Mouse (Mus musculus) bone marrow, adult 2 months (tissue): ENCODE data around the gene Bcar3.
"Not testable (repeated sequence)": the region's sequence is repeated elsewhere in the genome, so short reads cannot be mapped to it uniquely, and the experiment has no call there.

Experiments used
- CTCF ChIP-seq: fragments of 200-500 bp; IDR thresholded peaks from 2 replicates; pipeline ENCODE4 v1.5.1; 2011; ENCODE audit warnings: low read length, control low read depth; ENCODE audit not compliant: control insufficient read depth, insufficient read depth
- POLR2A ChIP-seq: fragments of 200-500 bp; IDR thresholded peaks from 2 replicates; pipeline ENCODE4 v1.6.1; 2011; ENCODE audit warnings: low read depth, mild to moderate bottlenecking, control low read depth, low read length, borderline replicate concordance; ENCODE audit not compliant: control insufficient read depth

DNA sequence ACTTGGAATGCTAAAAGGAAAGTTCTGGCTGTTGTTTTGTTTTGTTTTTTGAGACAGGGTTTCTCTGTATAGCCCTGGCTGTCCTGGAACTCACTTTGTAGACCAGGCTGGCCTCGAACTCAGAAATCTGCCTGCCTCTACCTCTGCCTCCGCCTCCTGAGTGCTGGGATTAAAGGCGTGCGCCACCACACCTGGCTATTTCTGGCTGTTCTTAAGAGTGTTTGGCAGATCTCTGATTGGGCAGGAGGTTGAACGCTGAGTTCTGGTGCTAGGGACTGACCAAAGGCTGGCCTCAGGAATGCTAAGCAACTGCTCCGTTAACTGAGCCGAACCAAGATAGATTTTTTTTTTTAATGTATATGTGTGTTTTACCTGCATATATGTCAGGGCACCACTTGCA lies 39.9 kb upstream of the Bcar3 start:
- TF ChIP-seq CTCF, POLR2A: not testable (repeated sequence)
